Mouse (Mus musculus) left cerebral cortex, postnatal 25 days (tissue): Measurements from ENCODE around the gene Gng2. TPM values are rescaled to one million over a fixed set of nuclear protein-coding genes. Genes with fewer than 3 reads are reported as not detected.

Experiments
- DNase-seq, 2 experiments: peaks; one replicate each; pipeline ENCODE4 v3.0.0; 2022; ENCODE audit warnings: low spot score in 2 of 2, mixed read lengths in 1 of 2
- intact Hi-C: fragments of 180-260 bp; cut with DNase I; formaldehyde crosslinking; loops from one replicate; pipeline ENCODE4 v1.15.1; 2025
- total RNA-seq, 2 experiments: library from RNA; stranded (reverse); gene quantifications; 2 replicates each; pipeline ENCODE4 v1.2.3; 2021

Gene Gng2
- total RNA-seq, 2 experiments from 2014 or later, result 224 to 237 TPM

- intact Hi-C loops, result loop anchor here (2.0 kb wide), 2 partner anchors 19 to 39 kb away; no protein-coding TSS in a partner anchor
- DNase-seq, result peak in 1 of 2 experiments; percentile 50
Measured at GRCm38 (mm10) chr14:19985912-19986613, 8.6 kb upstream of the Gng2 start.

GRCm38 (mm10) chr14:19985107-19985911 lies 7.9 kb upstream of the Gng2 start:
- peak; percentile 42 to 48 for DNase-seq
- intact Hi-C loops, result no loop called here

- intact Hi-C loops, result loop anchor here (5.0 to 10.0 kb wide), 6 partner anchors 39 to 272 kb away; no protein-coding TSS in a partner anchor
- peak; percentile 65 to 82 for DNase-seq
Measured at GRCm38 (mm10) chr14:19976421-19977270, 781 bp downstream of the Gng2 start.

- peak; percentile 45 to 62 for DNase-seq
- intact Hi-C loops, result loop anchor here (1.0 to 10.0 kb wide), 7 partner anchors 8 to 270 kb away; no protein-coding TSS in a partner anchor
Measured at GRCm38 (mm10) chr14:19974978-19975493, 2.4 kb downstream of the Gng2 start.

GRCm38 (mm10) chr14:19974429-19974828 lies 3.0 kb downstream of the Gng2 start:
- DNase-seq, result no peak
- intact Hi-C loops, result loop anchor here (10.0 kb wide), 1 partner anchor 270 kb away; no protein-coding TSS in a partner anchor

GRCm38 (mm10) chr14:19972316-19973029 lies 5.0 kb downstream of the Gng2 start:
- DNase-seq, result no peak
- intact Hi-C loops, result loop anchor here (10.0 kb wide), 1 partner anchor 268 kb away; no protein-coding TSS in a partner anchor

GRCm38 (mm10) chr14:19970845-19971244 lies 6.6 kb downstream of the Gng2 start:
- DNase-seq, result no peak
- intact Hi-C loops, result loop anchor here (10.0 kb wide), 1 partner anchor 266 kb away; no protein-coding TSS in a partner anchor

GRCm38 (mm10) chr14:19970106-19970785 lies 7.2 kb downstream of the Gng2 start:
- intact Hi-C loops, result loop anchor here (10.0 kb wide), 1 partner anchor 265 kb away; no protein-coding TSS in a partner anchor
- DNase-seq, result no peak

- no peak for DNase-seq
- intact Hi-C loops, result no loop called here
Measured at GRCm38 (mm10) chr14:19969566-19969965, 7.9 kb downstream of the Gng2 start.

- no peak for DNase-seq
- intact Hi-C loops, result no loop called here
Measured at GRCm38 (mm10) chr14:19969011-19969521, 8.4 kb downstream of the Gng2 start.

GRCm38 (mm10) chr14:19968321-19969010 lies 9.0 kb downstream of the Gng2 start:
- no peak for DNase-seq
- intact Hi-C loops, result no loop called here

GRCm38 (mm10) chr14:19967482-19967881 lies 9.9 kb downstream of the Gng2 start:
- intact Hi-C loops, result loop anchor here (1.0 to 2.0 kb wide), 2 partner anchors 8 to 19 kb away; no protein-coding TSS in a partner anchor

GRCm38 (mm10) chr14:19963961-19964505 lies 13.4 kb downstream of the Gng2 start:
- peak in 1 of 2 experiments; percentile 48 for DNase-seq
- intact Hi-C loops, result no loop called here

More at GRCm38 (mm10) chr14:19967482-19967881, 9.9 kb downstream of the Gng2 start:
- DNase-seq, result peak in 1 of 2 experiments; percentile 77

- DNase-seq, result peak in 1 of 2 experiments; percentile 53
- intact Hi-C loops, result no loop called here
Measured at GRCm38 (mm10) chr14:19961924-19962915, 15.2 kb downstream of the Gng2 start.

GRCm38 (mm10) chr14:19959860-19960259 lies 17.6 kb downstream of the Gng2 start:
- no peak for DNase-seq
- intact Hi-C loops, result loop anchor here (5.0 kb wide), 1 partner anchor 68 kb away; no protein-coding TSS in a partner anchor
